Mouse (Mus musculus) thymus, adult 2 months (tissue): Measurements from ENCODE around the gene Zfp54.
"Not testable (repeated sequence)": the region's sequence is repeated elsewhere in the genome, so short reads cannot be mapped to it uniquely, and the experiment has no call there.

Source experiments
- CTCF ChIP-seq: fragments of 200-500 bp; IDR thresholded peaks from 2 replicates; pipeline ENCODE4 v1.5.1; 2012; ENCODE audit warnings: mild to moderate bottlenecking, control low read depth, low read length, moderate library complexity, borderline replicate concordance; ENCODE audit not compliant: control insufficient read depth, poor library complexity, insufficient read depth; ENCODE audit errors: extremely low read depth
- POLR2A ChIP-seq: fragments of 200-500 bp; IDR thresholded peaks from 2 replicates; pipeline ENCODE4 v1.6.1; 2012; ENCODE audit warnings: mild to moderate bottlenecking, low read length, control low read depth, moderate library complexity; ENCODE audit not compliant: control insufficient read depth, poor library complexity, insufficient read depth; ENCODE audit errors: extremely low read depth

GRCm38 (mm10) chr17:21474729-21475128 is 51.7 kb downstream of the Zfp54 start:
- TF ChIP-seq CTCF, POLR2A: not testable (repeated sequence)
